Mouse (Mus musculus) thymus, adult 2 months (tissue): ENCODE results near the gene Defb47. TPM values are rescaled to one million over a fixed set of nuclear protein-coding genes. Genes with fewer than 3 reads are reported as not detected.

ENCODE experiments used
- DNase-seq: peaks from one replicate; pipeline ENCODE4 v3.0.0; 2021
- H3K27ac ChIP-seq: fragments of 200-500 bp; 2 replicates; pipeline ENCODE4 v1.5.1; 2012; ENCODE audit warnings: low read length, control low read depth; ENCODE audit not compliant: control insufficient read depth, insufficient read depth
- H3K27me3 ChIP-seq: fragments of 200-500 bp; 2 replicates; pipeline ENCODE4 v1.6.1; 2012; ENCODE audit warnings: mild to moderate bottlenecking, low read length, moderate library complexity, mixed read lengths; ENCODE audit not compliant: control insufficient read depth, insufficient read depth
- H3K36me3 ChIP-seq: fragments of 200-500 bp; 2 replicates; pipeline ENCODE4 v1.6.1; 2012; ENCODE audit warnings: mild to moderate bottlenecking, low read length, moderate library complexity; ENCODE audit not compliant: control insufficient read depth, insufficient read depth
- H3K4me1 ChIP-seq: fragments of 200-500 bp; replicated peaks from 2 replicates; pipeline ENCODE4 v1.6.1; 2012; ENCODE audit warnings: low read length; ENCODE audit not compliant: control insufficient read depth, insufficient read depth
- H3K4me3 ChIP-seq: fragments of 200-500 bp; 2 replicates; pipeline ENCODE4 v1.5.1; 2012; ENCODE audit warnings: mild to moderate bottlenecking, low read length, control low read depth, moderate library complexity; ENCODE audit not compliant: control insufficient read depth, insufficient read depth
- CTCF ChIP-seq: fragments of 200-500 bp; IDR thresholded peaks from 2 replicates; pipeline ENCODE4 v1.5.1; 2012; ENCODE audit warnings: mild to moderate bottlenecking, control low read depth, low read length, moderate library complexity, borderline replicate concordance; ENCODE audit not compliant: control insufficient read depth, poor library complexity, insufficient read depth; ENCODE audit errors: extremely low read depth
- POLR2A ChIP-seq: fragments of 200-500 bp; IDR thresholded peaks from 2 replicates; pipeline ENCODE4 v1.6.1; 2012; ENCODE audit warnings: mild to moderate bottlenecking, low read length, control low read depth, moderate library complexity; ENCODE audit not compliant: control insufficient read depth, poor library complexity, insufficient read depth; ENCODE audit errors: extremely low read depth
- WGBS: fragments of 180-500 bp; shearing (Covaris S2); methylation state at CpG from one replicate; pipeline ENCODE4 v1.1.7; 2018; 5-methylcytosine and 5-hydroxymethylcytosine counted together
- polyA plus RNA-seq: library from polyadenylated mRNA; depleted of rRNA; stranded (reverse); fragments of >200 nt; gene quantifications from 2 replicates; pipeline ENCODE4 v1.2.3, GENCODE M21; 2012; rRNA removed

The Defb47 gene
- not detected in 2 replicates for polyA plus RNA-seq

GRCm38 (mm10) chr14:62997777-62998176 lies at the start of gene Defb47:
Defb47 (plus strand) TSS chr14:62998077.
- Histone ChIP-seq H3K27ac (no peak within 1 kb of the TSS), H3K27me3 (no peaks in the 10 kb centered on the region), H3K4me1 (0 out of 2 replicates have a peak, but pooled peaks cover 1% of the 10 kb centered on the region), H3K36me3 (no peaks in the 10 kb centered on the region), H3K4me3 (no peak within 1 kb of the TSS)
- no peak for DNase-seq
- no peak for TF ChIP-seq CTCF
- TF ChIP-seq POLR2A: no peak
- 82% methylated on average over 8 of the region's 8 CpGs for WGBS

DNA sequence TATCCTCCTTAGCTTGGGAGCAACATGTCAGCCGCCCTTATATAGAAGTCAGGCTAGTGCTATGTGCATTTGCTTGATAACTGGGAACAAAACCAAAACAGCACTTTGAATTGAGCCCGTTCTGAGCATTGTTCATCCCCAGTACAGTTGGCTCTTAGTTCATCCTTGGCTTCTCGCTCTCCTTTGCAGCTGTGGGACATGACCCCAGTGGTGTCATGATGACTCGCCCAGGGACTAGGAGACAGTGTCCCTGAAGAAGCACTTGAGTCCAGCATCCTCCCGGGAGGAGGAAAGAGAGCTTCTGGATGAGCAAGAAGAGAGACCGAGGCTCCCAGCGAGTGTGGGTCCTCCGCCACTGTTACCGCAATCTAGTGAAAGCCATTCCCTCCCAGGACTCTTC lies 41.8 kb upstream of the Defb47 start:
- TF ChIP-seq CTCF: no peak
- TF ChIP-seq POLR2A: no peak
- Histone ChIP-seq H3K4me1 (no peaks in the 10 kb centered on the region), H3K4me3 (no peak overlapping the region), H3K27me3 (no peaks in the 10 kb centered on the region), H3K36me3 (peaks cover 7% of the 10 kb centered on the region; the same call in 1 of the 2 replicates), H3K27ac (no peak overlapping the region)
- 97% methylated on average over 9 of the region's 9 CpGs for WGBS
- no peak for DNase-seq

- no peak for DNase-seq
- H3K4me3 ChIP-seq: no peak overlapping the region
- TF ChIP-seq POLR2A: no peak
- no peak for TF ChIP-seq CTCF
- WGBS: 91% methylated on average over 4 of the region's 4 CpGs
- no peaks in the 10 kb centered on the region for H3K27me3 ChIP-seq
- H3K4me1 ChIP-seq: no peaks in the 10 kb centered on the region
- H3K36me3 ChIP-seq: no peaks in the 10 kb centered on the region
- H3K27ac ChIP-seq: no peak overlapping the region
Observed at GRCm38 (mm10) chr14:62963632-62964031, 34.2 kb upstream of the Defb47 start.

GRCm38 (mm10) chr14:62965342-62965741 lies 32.5 kb upstream of the Defb47 start:
- 81% methylated on average over 5 of the region's 5 CpGs for WGBS
- H3K4me3 ChIP-seq: no peak overlapping the region
- no peaks in the 10 kb centered on the region for H3K27me3 ChIP-seq
- no peaks in the 10 kb centered on the region for H3K36me3 ChIP-seq
- no peak overlapping the region for H3K27ac ChIP-seq
- H3K4me1 ChIP-seq: no peaks in the 10 kb centered on the region
- TF ChIP-seq POLR2A (no peak), CTCF (no peak)
- DNase-seq: no peak

- Histone ChIP-seq H3K4me3 (no peak overlapping the region), H3K27ac (no peak overlapping the region), H3K4me1 (no peaks in the 10 kb centered on the region), H3K27me3 (no peaks in the 10 kb centered on the region), H3K36me3 (no peaks in the 10 kb centered on the region)
- DNase-seq: no peak
- no peak for TF ChIP-seq POLR2A
- 53% methylated on average over 15 of the region's 15 CpGs for WGBS
Observed at GRCm38 (mm10) chr14:62965811-62966520, 31.9 kb upstream of the Defb47 start.

DNA sequence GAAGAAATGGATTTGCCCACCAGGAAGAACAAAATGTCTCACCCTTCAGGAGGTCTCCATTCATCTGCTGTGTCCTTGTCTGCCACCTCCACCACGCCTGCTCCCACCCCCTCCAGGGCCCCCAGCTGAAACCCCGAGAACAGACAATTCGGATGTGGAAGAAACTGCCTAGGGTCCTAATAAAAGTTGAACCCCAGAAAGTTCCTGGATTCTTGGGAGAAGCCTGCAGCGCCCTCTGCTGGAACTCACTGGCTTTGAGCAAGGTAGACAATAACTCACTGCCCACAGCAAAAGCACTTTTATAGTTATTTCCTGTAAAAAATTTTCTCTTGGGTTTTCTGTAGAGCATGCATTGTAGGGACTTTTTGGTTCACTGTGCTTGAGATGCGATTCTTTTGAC lies 22.8 kb upstream of the Defb47 start:
- 62% methylated on average over 5 of the region's 5 CpGs for WGBS
- DNase-seq: peak; percentile 72
- Histone ChIP-seq H3K4me3 (no peak overlapping the region), H3K4me1 (no peaks in the 10 kb centered on the region), H3K27ac (no peak overlapping the region), H3K36me3 (no peaks in the 10 kb centered on the region), H3K27me3 (no peaks in the 10 kb centered on the region)
- TF ChIP-seq POLR2A: no peak
- TF ChIP-seq CTCF: peak; percentile 50; the same call in 1 of the 2 replicates

GRCm38 (mm10) chr14:62979815-62980214 lies 18.1 kb upstream of the Defb47 start:
- Histone ChIP-seq H3K36me3 (no peaks in the 10 kb centered on the region), H3K4me1 (no peaks in the 10 kb centered on the region), H3K4me3 (no peak overlapping the region), H3K27ac (no peak overlapping the region), H3K27me3 (no peaks in the 10 kb centered on the region)
- no peak for TF ChIP-seq CTCF
- no peak for TF ChIP-seq POLR2A
- DNase-seq: no peak
- 46% methylated on average over 1 of the region's 1 CpGs for WGBS
